27 mouse cellular contexts compared by ENCODE assay signal in the genomic region with DNA sequence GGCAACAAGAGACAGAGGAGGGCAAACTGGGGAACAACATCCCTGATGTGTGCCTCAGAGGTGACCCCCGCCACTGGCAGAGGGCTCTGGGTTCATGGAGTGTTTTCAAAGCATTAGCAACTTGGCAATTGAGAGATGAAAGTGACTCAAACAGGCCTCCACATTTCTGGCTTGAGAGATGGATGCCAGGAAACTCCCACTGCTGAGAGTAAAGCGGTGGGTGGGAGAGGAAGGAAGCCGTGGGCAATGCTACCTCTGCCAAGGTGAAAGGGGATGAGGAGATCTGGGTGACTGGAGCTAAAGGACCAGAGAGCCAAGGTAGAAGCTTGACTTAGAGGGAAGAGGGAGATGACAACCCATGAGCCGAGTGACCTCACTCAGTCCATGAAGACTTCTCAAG.
DNase-seq lines count a peak whose midpoint lies in the region.
"Had no signal": no experiment of that assay in that cellular context is flagged by ENCODE, and none has a peak within 500 bp of the region (broad histone marks: within the 10 kb centered on the region; RNA-seq: fewer than 3 reads in every experiment).

No protein-coding gene starts in this region.

- peaks cover 7% of the 10 kb centered on the region for H3K27me3 ChIP-seq in limb, embryonic 10.5 days (ENCODE audit: low read depth, poor library complexity, severe bottlenecking)
- H3K27me3 ChIP-seq: embryonic facial prominence, embryonic 13.5 days; forebrain, embryonic 13.5 days; heart, embryonic 15.5 days had no signal

- no peak overlapping the region for H3K4me3 ChIP-seq in limb, embryonic 10.5 days
- H3K4me3 ChIP-seq: embryonic facial prominence, embryonic 10.5 days; embryonic facial prominence, embryonic 13.5 days; erythroblast, embryonic 14.5 days; forebrain, embryonic 10.5 days; forebrain, embryonic 13.5 days; gastrocnemius, adult 2 months; heart, embryonic 12.5 days; heart, embryonic 15.5 days had no signal

- H3K9me3 ChIP-seq in limb, embryonic 10.5 days (replicated peaks): no peaks in the 10 kb centered on the region
- H3K9me3 ChIP-seq: embryonic facial prominence, embryonic 10.5 days; embryonic facial prominence, embryonic 13.5 days; forebrain, embryonic 10.5 days; forebrain, embryonic 13.5 days; heart, embryonic 12.5 days; heart, embryonic 15.5 days had no signal

- intact Hi-C loops in heart, postnatal 10 days (cut with DNase I): no loop called here

- H3K36me3 ChIP-seq in limb, embryonic 10.5 days: no peaks in the 10 kb centered on the region
- H3K36me3 ChIP-seq: embryonic facial prominence, embryonic 10.5 days; embryonic facial prominence, embryonic 13.5 days; forebrain, embryonic 10.5 days; heart, embryonic 12.5 days; heart, embryonic 15.5 days had no signal

- H3K4me1 ChIP-seq in limb, embryonic 10.5 days: peaks cover 29% of the 10 kb centered on the region
- H3K4me1 ChIP-seq: heart, embryonic 12.5 days had no signal

- H3K27ac ChIP-seq in limb, embryonic 10.5 days: 0 out of 2 replicates have a peak overlapping the region, but pooled peaks have one; percentile 32
- H3K27ac ChIP-seq: embryonic facial prominence, embryonic 10.5 days; embryonic facial prominence, embryonic 13.5 days; forebrain, embryonic 10.5 days; forebrain, embryonic 13.5 days; gastrocnemius, adult 2 months; heart, embryonic 15.5 days; hindbrain, embryonic 14.5 days; hindbrain, postnatal 0 days had no signal

- DNase-seq in heart, adult 11 months: peak; percentile 83
- no peak for DNase-seq in heart, postnatal 10 days
- DNase-seq in right cerebral cortex, postnatal 25 days: peak; percentile 31
- no peak for DNase-seq in right cerebral cortex, postnatal 10 days (ENCODE audit: low spot score in 2 of 2)
- no peak for DNase-seq in limb, embryonic 10.5 days (ENCODE audit: low spot score)
- DNase-seq in thymus, postnatal 25 days: no peak
- DNase-seq: adrenal gland, adult 2 months; adrenal gland, postnatal 14 days; cerebellum, adult 11-12 months; cerebellum, adult 8-10 months; cerebellum, postnatal 10 days; cerebellum, postnatal 36 days; embryo, embryonic 11 days; gastrocnemius, adult 2 months; gastrocnemius, postnatal 14 days; heart, adult 18-20 months; heart, postnatal 14 days; heart, postnatal 4 days had no signal

- WGBS in limb, embryonic 10.5 days: 78% methylated on average over 4 of the region's 4 CpGs

Comparison
In these comparisons a context has a peak if more than half of its experiments do, and no peak if none do; other contexts are left out.
1. DNase-seq: peak in heart, adult 11 months (single experiment) and right cerebral cortex, postnatal 25 days (single experiment); none in heart, postnatal 10 days (0 of 2), right cerebral cortex, postnatal 10 days (0 of 2), limb, embryonic 10.5 days (single experiment) and thymus, postnatal 25 days (single experiment).